Mouse (Mus musculus) hindbrain, embryonic 11.5 days (tissue): ENCODE data around the gene Nae1. TPM values are rescaled to one million over a fixed set of nuclear protein-coding genes. Genes with fewer than 3 reads are reported as not detected.

Experiments
- ATAC-seq: fragments of 200-750 bp; cut with Nextera tagmentation; 2 replicates; pipeline ENCODE4 v1.8.0; 2017; ENCODE audit warnings: mild to moderate bottlenecking, moderate TSS enrichment, moderate library complexity; ENCODE audit not compliant: low FRiP score
- DNase-seq: peaks from one replicate; pipeline ENCODE4 v3.0.0-alpha.2; 2015; ENCODE audit warnings: low spot score
- H3K27ac ChIP-seq: fragments of 300-500 bp; sonication (generic); 2 replicates; pipeline ENCODE4 v1.5.1; 2014; ENCODE audit warnings: mild to moderate bottlenecking, low read depth, low read length
- H3K27me3 ChIP-seq: fragments of 300-500 bp; sonication (generic); 2 replicates; pipeline ENCODE4 v1.6.1; 2014; ENCODE audit warnings: mild to moderate bottlenecking, low read length, moderate library complexity, mixed read lengths; ENCODE audit not compliant: control insufficient read depth, insufficient read depth
- H3K36me3 ChIP-seq: fragments of 300-500 bp; sonication (generic); 2 replicates; pipeline ENCODE4 v1.6.1; 2014; ENCODE audit warnings: mild to moderate bottlenecking, low read length, moderate library complexity, mixed read lengths; ENCODE audit not compliant: control insufficient read depth, insufficient read depth
- H3K4me1 ChIP-seq: fragments of 300-500 bp; sonication (generic); replicated peaks from 2 replicates; pipeline ENCODE4 v1.6.1; 2014; ENCODE audit warnings: low read length, mixed read lengths; ENCODE audit not compliant: control insufficient read depth, insufficient read depth
- H3K4me2 ChIP-seq: fragments of 300-500 bp; sonication (generic); replicated peaks from 2 replicates; pipeline ENCODE4 v1.6.1; 2014; ENCODE audit warnings: mild to moderate bottlenecking, low read depth, low read length
- H3K4me3 ChIP-seq: fragments of 300-500 bp; sonication (generic); 2 replicates; pipeline ENCODE4 v1.5.1; 2014; ENCODE audit warnings: low read depth, low read length
- H3K9ac ChIP-seq: fragments of 300-500 bp; sonication (generic); 2 replicates; pipeline ENCODE4 v1.6.1; 2014; ENCODE audit warnings: low read depth, low read length
- H3K9me3 ChIP-seq: fragments of 300-500 bp; sonication (generic); 2 replicates; pipeline ENCODE4 v1.6.1; 2016; ENCODE audit warnings: low read length; ENCODE audit not compliant: control insufficient read depth
- WGBS: fragments of 180-500 bp; shearing (Covaris S2); extraction: QIAGEN DNeasy Blood & Tissue Kit; methylation state at CpG from one replicate; pipeline ENCODE4 v1.1.7; 2014; 5-methylcytosine and 5-hydroxymethylcytosine counted together
- polyA plus RNA-seq: library from polyadenylated mRNA; unstranded; fragments of >200 nt; fragmentation: Nextera tagmentation; extraction: Ambion mirVana; gene quantifications from 2 replicates; pipeline ENCODE4 v1.2.1, GENCODE M21; 2014

Nae1 gene
- polyA plus RNA-seq, 1 experiment from 2014 or later: 140 TPM

DNA sequence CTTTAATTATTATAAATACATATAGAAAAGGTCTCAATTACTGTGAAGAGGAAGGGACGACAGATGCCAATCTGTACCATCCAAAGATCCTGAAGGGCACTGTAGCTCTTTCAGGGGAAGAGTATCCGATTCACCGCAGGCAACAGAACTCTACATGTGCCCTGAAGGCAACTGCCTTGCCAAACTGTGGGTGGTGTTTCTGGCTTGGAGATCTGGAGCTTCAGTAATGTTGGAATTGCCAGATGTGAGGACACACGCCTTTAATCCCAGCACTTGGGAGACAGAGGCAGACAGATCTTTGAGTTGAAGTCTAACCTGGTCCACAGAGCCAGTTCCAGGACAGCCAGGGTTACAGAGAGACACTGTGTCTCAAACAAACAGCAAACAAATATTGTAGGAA, 4.5 kb upstream of the Nae1 start:
- Histone ChIP-seq H3K4me1 (0 out of 2 replicates have a peak, but pooled peaks cover 5% of the 10 kb centered on the region), H3K9ac (no peak overlapping the region), H3K27me3 (peaks cover 45% of the 10 kb centered on the region), H3K4me2 (no peak overlapping the region), H3K27ac (no peak overlapping the region), H3K4me3 (no peak overlapping the region), H3K36me3 (no peaks in the 10 kb centered on the region), H3K9me3 (no peaks in the 10 kb centered on the region)
- DNase-seq (no peak), ATAC-seq (no peak)
- WGBS: 87% methylated on average over 4 of the region's 4 CpGs

DNA sequence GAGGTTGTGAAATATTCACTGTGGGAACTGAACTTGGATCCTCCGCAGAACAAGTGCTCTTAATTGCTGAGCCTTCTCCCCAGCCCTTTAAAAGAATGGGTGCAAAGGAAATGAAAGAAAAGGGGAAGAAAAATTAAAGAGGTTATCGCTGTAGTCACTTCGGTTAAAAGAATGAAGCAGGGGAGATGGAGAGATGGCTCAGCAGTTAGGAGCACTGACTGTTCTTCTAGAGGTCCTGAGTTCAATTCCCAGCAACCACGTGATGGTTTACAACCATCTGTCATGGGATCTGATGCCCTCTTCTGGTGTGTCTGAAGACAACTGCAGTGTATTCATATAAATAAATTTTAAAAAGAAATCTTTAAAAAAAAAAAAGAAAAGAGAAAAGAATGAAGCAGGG, 1.6 kb upstream of the Nae1 start:
- DNase-seq (no peak), ATAC-seq (no peak)
- peaks cover 19% of the 10 kb centered on the region for H3K27me3 ChIP-seq
- H3K27ac ChIP-seq: no peak overlapping the region
- H3K4me1 ChIP-seq: 0 out of 2 replicates have a peak, but pooled peaks cover 6% of the 10 kb centered on the region
- H3K4me2 ChIP-seq: no peak overlapping the region
- H3K4me3 ChIP-seq: no peak overlapping the region
- H3K9ac ChIP-seq: no peak overlapping the region
- no peaks in the 10 kb centered on the region for H3K36me3 ChIP-seq
- no peaks in the 10 kb centered on the region for H3K9me3 ChIP-seq
- 83% methylated on average over 4 of the region's 4 CpGs for WGBS

DNA sequence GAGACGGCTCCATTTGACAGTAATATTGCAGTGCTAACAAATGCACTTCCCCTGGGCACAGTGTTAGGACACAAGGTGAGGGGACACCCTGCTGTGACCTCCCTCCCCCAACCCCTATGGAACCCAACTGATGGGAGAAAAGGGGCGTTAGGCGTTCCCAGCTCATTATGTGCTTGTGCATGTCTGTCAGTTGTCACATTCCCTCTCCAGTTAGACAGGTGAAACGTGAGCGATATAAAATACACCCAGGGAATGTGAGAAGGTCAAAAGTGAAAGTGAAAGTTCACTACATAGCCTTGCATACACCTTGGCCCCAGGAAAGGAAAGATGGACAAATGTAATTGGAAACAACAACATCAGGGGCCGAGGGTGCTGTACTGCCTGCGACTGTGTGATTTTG, 941 bp upstream of the Nae1 start:
- Histone ChIP-seq H3K9ac (no peak overlapping the region; the same call in 1 of the 2 replicates), H3K27me3 (peaks cover 13% of the 10 kb centered on the region), H3K9me3 (no peaks in the 10 kb centered on the region), H3K4me2 (peak overlapping the region; percentile 45; the same call in 1 of the 2 replicates), H3K27ac (no peak overlapping the region), H3K4me1 (0 out of 2 replicates have a peak, but pooled peaks cover 4% of the 10 kb centered on the region), H3K36me3 (no peaks in the 10 kb centered on the region), H3K4me3 (no peak overlapping the region)
- 38% methylated on average over 7 of the region's 7 CpGs for WGBS
- DNase-seq: no peak
- no peak for ATAC-seq

DNA sequence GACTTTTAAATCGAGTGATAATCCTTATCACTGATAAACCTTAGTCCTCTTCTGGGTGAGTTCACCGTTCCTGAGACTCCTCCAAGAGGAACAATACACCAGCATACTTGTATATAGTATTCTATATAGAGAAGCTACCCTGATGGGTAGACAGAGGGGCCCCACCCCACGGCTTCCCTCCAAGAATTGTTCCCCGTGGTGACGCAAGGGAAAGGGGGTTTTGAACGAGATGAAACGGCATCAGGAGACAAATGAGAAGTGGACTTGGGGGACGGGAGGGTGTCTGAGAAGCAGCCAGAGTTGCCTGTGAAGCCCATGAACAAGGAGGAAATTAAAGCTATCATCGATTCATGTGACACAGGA, 323 bp upstream of the Nae1 start:
- WGBS: 7% methylated on average over 9 of the region's 9 CpGs
- Histone ChIP-seq H3K4me2 (peak overlapping the region; percentile 45), H3K27me3 (peaks cover 7% of the 10 kb centered on the region), H3K27ac (no peak overlapping the region), H3K9me3 (no peaks in the 10 kb centered on the region), H3K36me3 (no peaks in the 10 kb centered on the region), H3K4me3 (peak overlapping the region; percentile 91), H3K9ac (peak overlapping the region; percentile 46; the same call in 1 of the 2 replicates), H3K4me1 (0 out of 2 replicates have a peak, but pooled peaks cover 4% of the 10 kb centered on the region)
- no peak for DNase-seq
- ATAC-seq: peak; percentile 73

DNA sequence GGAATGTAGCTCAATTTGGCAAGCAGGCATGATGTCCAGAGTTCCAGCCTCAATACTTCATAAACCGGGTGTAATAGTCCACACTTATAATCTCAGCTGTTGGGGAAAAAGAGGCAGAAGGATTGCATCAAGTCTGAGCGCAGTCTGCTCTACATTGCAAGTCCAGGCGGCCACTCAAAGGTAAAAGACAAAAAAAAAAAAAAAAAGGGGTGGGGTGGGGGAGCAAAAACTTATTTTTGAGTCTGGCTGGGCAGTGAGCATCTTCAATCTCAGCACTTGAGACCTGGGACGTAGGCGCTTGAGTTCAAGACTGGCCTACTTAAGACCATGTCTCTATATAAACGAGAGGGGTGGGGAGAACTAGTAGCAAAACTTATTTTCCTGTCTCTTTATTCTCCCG, 886 bp downstream of the Nae1 start:
- H3K27ac ChIP-seq: no peak overlapping the region
- H3K9me3 ChIP-seq: no peaks in the 10 kb centered on the region
- H3K36me3 ChIP-seq: no peaks in the 10 kb centered on the region
- peaks cover 2% of the 10 kb centered on the region for H3K27me3 ChIP-seq
- ATAC-seq: peak; percentile 30; the same call in 1 of the 2 replicates
- DNase-seq: no peak
- WGBS: 20% methylated on average over 7 of the region's 7 CpGs
- H3K9ac ChIP-seq: peak overlapping the region; percentile 96
- peak overlapping the region; percentile 54 for H3K4me2 ChIP-seq
- H3K4me1 ChIP-seq: 0 out of 2 replicates have a peak, but pooled peaks cover 4% of the 10 kb centered on the region
- H3K4me3 ChIP-seq: peak overlapping the region; percentile 91

DNA sequence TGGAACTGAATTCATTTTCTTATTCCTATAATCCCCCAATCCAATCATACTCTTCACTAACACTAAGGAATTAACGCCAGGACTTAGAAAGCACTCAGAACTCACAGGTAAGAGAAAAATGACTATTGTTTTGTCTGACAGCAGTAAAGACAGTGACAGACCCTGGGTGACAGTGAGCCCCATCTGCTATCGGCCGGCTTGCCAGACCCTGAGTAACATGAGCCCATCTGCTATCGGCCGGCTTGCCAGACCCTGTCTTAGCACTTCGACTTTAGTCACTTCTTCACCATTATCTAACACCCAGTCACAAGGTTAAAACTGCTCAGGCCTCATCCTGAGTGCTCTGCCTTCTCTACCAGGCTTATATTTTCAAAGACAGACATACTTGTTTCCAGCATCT, 4.8 kb downstream of the Nae1 start:
- no peak for DNase-seq
- no peak overlapping the region for H3K27ac ChIP-seq
- no peak overlapping the region for H3K9ac ChIP-seq
- H3K4me1 ChIP-seq: 0 out of 2 replicates have a peak, but pooled peaks cover 2% of the 10 kb centered on the region
- 88% methylated on average over 6 of the region's 6 CpGs for WGBS
- H3K36me3 ChIP-seq: no peaks in the 10 kb centered on the region
- no peak overlapping the region for H3K4me3 ChIP-seq
- H3K4me2 ChIP-seq: no peak overlapping the region
- no peaks in the 10 kb centered on the region for H3K27me3 ChIP-seq
- ATAC-seq: no peak
- H3K9me3 ChIP-seq: no peaks in the 10 kb centered on the region

DNA sequence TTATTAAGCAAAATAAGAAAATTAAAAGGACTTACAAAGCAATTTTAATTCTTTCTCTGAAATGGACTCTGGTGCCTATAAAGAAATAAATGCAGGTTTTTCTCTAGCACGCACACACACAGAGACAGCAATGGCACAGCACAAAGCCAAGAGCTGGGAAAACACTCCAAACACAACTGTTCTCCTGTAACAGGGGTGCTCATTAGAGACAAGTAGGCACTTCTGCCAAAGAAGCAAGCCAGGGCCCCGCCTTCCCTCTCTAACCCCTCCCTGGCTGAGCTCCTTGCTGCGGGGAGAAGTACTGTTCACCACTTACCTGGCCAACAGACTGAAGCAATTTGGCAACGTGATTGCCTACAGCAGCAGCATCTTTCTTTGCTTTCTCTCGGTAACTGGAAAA, 16.6 kb downstream of the Nae1 start:
- H3K4me1 ChIP-seq: no peaks in the 10 kb centered on the region
- no peak overlapping the region for H3K27ac ChIP-seq
- H3K36me3 ChIP-seq: 0 out of 2 replicates have a peak, but pooled peaks cover 4% of the 10 kb centered on the region
- no peak overlapping the region for H3K9ac ChIP-seq
- DNase-seq: no peak
- WGBS: 88% methylated on average over 5 of the region's 5 CpGs
- ATAC-seq: no peak
- H3K4me3 ChIP-seq: no peak overlapping the region
- H3K27me3 ChIP-seq: no peaks in the 10 kb centered on the region
- no peaks in the 10 kb centered on the region for H3K9me3 ChIP-seq
- no peak overlapping the region for H3K4me2 ChIP-seq

DNA sequence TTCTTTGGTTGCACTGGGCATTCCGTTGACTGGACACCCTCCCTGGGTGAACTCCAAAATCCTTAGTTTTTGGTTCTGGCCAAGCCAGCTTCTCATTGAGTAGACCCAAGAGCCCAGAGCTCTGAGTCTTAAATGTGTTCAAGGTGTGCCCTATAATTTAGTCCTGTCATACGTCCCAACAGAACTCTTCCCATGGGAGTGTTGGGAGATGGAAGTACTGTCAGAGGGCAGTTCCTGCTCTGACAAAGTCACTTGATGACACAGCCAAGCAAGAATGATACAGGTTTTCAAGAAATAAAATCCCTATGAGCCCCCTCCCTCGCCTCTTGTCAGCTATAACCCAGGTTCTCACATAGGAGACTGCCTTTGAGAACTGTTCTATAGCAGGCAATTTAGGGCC, 24.3 kb downstream of the Nae1 start:
- WGBS: 85% methylated on average over 3 of the region's 3 CpGs
- no peak overlapping the region; the same call in 1 of the 2 replicates for H3K4me2 ChIP-seq
- H3K4me1 ChIP-seq: no peaks in the 10 kb centered on the region
- H3K9me3 ChIP-seq: no peaks in the 10 kb centered on the region
- no peaks in the 10 kb centered on the region for H3K36me3 ChIP-seq
- no peak overlapping the region for H3K9ac ChIP-seq
- no peak overlapping the region for H3K4me3 ChIP-seq
- no peak; the same call in 1 of the 2 replicates for ATAC-seq
- no peak for DNase-seq
- H3K27me3 ChIP-seq: no peaks in the 10 kb centered on the region
- H3K27ac ChIP-seq: no peak overlapping the region
